Mouse (Mus musculus) liver, embryonic 15.5 days (tissue): ENCODE data around the gene Osbp2. TPM values are rescaled to one million over a fixed set of nuclear protein-coding genes. Genes with fewer than 3 reads are reported as not detected.

Source experiments
- ATAC-seq: fragments of 200-750 bp; cut with Nextera tagmentation; 2 replicates; pipeline ENCODE4 v1.8.0; 2017; ENCODE audit warnings: moderate number of reproducible peaks, mild to moderate bottlenecking, moderate library complexity; ENCODE audit not compliant: insufficient read depth
- H3K27ac ChIP-seq: fragments of 300-500 bp; sonication (generic); replicated peaks from 2 replicates; pipeline ENCODE4 v1.5.1; 2015; ENCODE audit warnings: mild to moderate bottlenecking, inconsistent platforms
- H3K27me3 ChIP-seq: fragments of 300-500 bp; sonication (generic); 2 replicates; pipeline ENCODE4 v1.6.1; 2015; ENCODE audit warnings: mild to moderate bottlenecking, inconsistent platforms
- H3K36me3 ChIP-seq: fragments of 300-500 bp; sonication (generic); replicated peaks from 2 replicates; pipeline ENCODE4 v1.6.1; 2015; ENCODE audit warnings: moderate library complexity, mild to moderate bottlenecking, inconsistent platforms
- H3K4me1 ChIP-seq: fragments of 300-500 bp; sonication (generic); replicated peaks from 2 replicates; pipeline ENCODE4 v1.6.1; 2015; ENCODE audit warnings: inconsistent platforms
- H3K4me2 ChIP-seq: fragments of 300-500 bp; sonication (generic); 2 replicates; pipeline ENCODE4 v1.6.1; 2015; ENCODE audit warnings: moderate library complexity, mild to moderate bottlenecking, inconsistent platforms
- H3K4me3 ChIP-seq: fragments of 300-500 bp; sonication (generic); replicated peaks from 2 replicates; pipeline ENCODE4 v1.5.1; 2015; ENCODE audit warnings: mild to moderate bottlenecking, inconsistent platforms
- H3K9ac ChIP-seq: fragments of 300-500 bp; sonication (generic); 2 replicates; pipeline ENCODE4 v1.6.1; 2015; ENCODE audit warnings: moderate library complexity, mild to moderate bottlenecking, inconsistent platforms
- H3K9me3 ChIP-seq: fragments of 300-500 bp; sonication (generic); replicated peaks from 2 replicates; pipeline ENCODE4 v1.6.1; 2016; ENCODE audit warnings: inconsistent platforms
- WGBS: fragments of 180-500 bp; shearing (Covaris S2); methylation state at CpG from one replicate; pipeline ENCODE4 v1.1.7; 2015; ENCODE audit warnings: mixed read lengths; ENCODE audit not compliant: insufficient replicate concordance; 5-methylcytosine and 5-hydroxymethylcytosine counted together
- polyA plus RNA-seq: library from polyadenylated mRNA; unstranded; fragments of >200 nt; fragmentation: Nextera tagmentation; extraction: Ambion mirVana; gene quantifications from 2 replicates; pipeline ENCODE4 v1.2.1, GENCODE M21; 2015

The Osbp2 gene
- polyA plus RNA-seq, 1 experiment from 2014 or later, result 0.09 TPM

DNA sequence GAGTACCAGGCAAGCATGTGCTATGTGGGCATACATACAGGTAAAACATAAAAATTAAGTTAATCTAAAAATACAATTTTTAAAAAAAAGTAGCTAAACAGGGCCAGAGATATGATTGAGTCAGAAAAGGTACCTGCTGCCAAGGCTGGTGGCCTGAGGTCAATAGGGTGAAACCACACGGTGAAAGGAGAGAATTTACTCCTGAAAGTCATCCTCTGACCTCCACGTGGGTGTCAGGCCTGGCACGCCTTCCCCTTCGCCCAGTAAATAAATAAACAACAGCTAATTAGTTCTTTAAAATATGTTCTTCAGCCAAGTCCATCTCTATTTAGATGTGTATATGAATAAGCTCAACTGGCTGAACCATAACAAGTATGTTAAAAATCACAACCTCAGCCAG is 3.3 kb downstream of the Osbp2 start:
- ATAC-seq, result no peak
- peaks cover 43% of the 10 kb centered on the region for H3K27me3 ChIP-seq
- no peaks in the 10 kb centered on the region for H3K9me3 ChIP-seq
- no peak overlapping the region for H3K9ac ChIP-seq
- no peak overlapping the region for H3K4me2 ChIP-seq
- WGBS, result 62% methylated on average over 4 of the region's 4 CpGs
- H3K27ac ChIP-seq, result no peak overlapping the region
- peaks cover 11% of the 10 kb centered on the region for H3K4me1 ChIP-seq
- H3K4me3 ChIP-seq, result no peak overlapping the region
- no peaks in the 10 kb centered on the region for H3K36me3 ChIP-seq

DNA sequence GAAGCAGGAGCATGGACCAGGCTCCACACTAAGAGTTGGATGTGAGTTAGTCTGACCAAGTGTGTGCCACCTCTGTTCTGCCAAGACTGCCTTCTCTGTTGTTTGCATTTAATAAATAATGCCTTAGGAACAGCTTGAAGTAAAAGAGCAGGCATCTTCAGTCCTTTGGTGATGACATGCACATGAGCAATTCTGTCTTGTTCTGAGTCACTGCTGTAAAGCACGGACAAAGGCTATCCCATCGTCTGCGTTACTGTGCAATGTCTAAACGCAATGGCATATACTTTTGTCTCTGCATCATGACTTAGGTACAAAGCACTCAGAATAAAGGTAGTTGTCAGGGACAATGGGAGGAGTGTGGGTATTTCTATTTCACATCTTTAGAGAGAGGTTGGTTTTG is 3.9 kb downstream of the Osbp2 start:
- no peak for ATAC-seq
- Histone ChIP-seq H3K36me3 (no peaks in the 10 kb centered on the region), H3K4me2 (no peak overlapping the region), H3K27ac (no peak overlapping the region), H3K4me1 (peaks cover 11% of the 10 kb centered on the region), H3K27me3 (peaks cover 38% of the 10 kb centered on the region), H3K9me3 (no peaks in the 10 kb centered on the region), H3K9ac (no peak overlapping the region), H3K4me3 (no peak overlapping the region)
- 85% methylated on average over 4 of the region's 4 CpGs for WGBS

DNA sequence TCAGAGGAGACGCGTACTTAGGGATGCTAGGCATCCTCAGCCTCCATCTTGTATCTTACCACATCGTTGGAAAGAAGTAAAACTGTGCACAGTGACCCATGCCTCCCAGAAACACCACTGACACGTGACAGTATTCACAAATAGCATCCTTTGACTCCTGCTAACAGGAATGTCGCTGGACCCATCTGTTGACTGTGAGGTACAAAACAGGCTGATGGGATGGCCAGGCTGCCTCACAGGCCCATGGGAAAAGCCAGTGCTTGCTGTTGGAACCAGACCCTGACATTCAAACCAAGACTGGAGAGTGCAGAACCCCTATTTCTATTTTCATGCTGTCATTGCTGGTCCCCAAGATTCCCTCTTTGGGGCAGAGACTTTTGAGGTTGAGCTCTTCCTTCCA is 5.8 kb downstream of the Osbp2 start:
- Histone ChIP-seq H3K4me3 (no peak overlapping the region), H3K4me1 (no peaks in the 10 kb centered on the region), H3K27ac (no peak overlapping the region), H3K27me3 (peaks cover 19% of the 10 kb centered on the region), H3K9me3 (no peaks in the 10 kb centered on the region), H3K9ac (no peak overlapping the region), H3K36me3 (no peaks in the 10 kb centered on the region), H3K4me2 (no peak overlapping the region)
- ATAC-seq, result no peak
- WGBS, result 59% methylated on average over 5 of the region's 5 CpGs

DNA sequence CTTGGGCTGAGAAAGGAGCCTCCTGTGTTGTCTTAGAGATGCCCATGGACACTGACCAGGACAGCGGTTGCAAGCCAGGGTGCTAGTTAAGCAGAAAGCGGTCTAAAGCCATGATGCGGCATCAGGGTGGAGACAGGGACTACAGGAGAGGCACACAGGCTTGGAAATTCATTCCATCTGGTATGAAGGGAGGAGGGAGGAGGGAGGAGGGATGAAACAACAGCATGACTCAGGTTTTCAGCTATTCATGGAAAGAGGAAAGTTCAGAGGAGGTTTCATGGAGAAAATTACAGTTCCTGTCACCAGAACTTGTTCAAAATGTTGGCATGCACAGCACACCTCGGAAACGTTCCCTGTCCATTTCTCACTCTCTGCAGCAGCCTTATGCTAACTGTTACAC is 7.9 kb downstream of the Osbp2 start:
- Histone ChIP-seq H3K4me3 (no peak overlapping the region), H3K9me3 (no peaks in the 10 kb centered on the region), H3K27me3 (no peaks in the 10 kb centered on the region), H3K36me3 (no peaks in the 10 kb centered on the region), H3K27ac (no peak overlapping the region), H3K4me1 (no peaks in the 10 kb centered on the region), H3K4me2 (no peak overlapping the region), H3K9ac (no peak overlapping the region)
- 67% methylated on average over 5 of the region's 5 CpGs for WGBS
- ATAC-seq, result no peak

DNA sequence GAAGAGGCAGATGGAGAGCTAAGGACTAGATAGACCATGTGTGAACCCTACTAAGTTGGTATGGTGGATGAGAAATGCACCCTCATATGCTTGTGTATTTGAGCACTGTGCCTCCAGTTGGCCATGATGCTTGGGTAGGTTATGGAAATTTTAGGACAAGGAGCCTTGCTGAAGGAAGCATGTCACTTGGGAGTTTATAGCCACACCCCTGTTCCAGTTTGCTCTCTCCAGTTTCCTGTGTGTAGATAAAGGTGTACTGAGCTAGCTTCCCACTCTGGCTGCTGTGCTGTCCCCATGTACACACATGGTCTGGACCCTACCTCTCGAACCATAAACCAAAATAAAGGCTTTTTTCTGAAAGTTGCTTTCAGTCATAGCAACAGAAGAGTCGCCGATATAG is 9.5 kb downstream of the Osbp2 start:
- H3K4me2 ChIP-seq, result no peak overlapping the region
- no peaks in the 10 kb centered on the region for H3K36me3 ChIP-seq
- H3K9me3 ChIP-seq, result no peaks in the 10 kb centered on the region
- H3K27me3 ChIP-seq, result no peaks in the 10 kb centered on the region
- no peak overlapping the region for H3K4me3 ChIP-seq
- H3K4me1 ChIP-seq, result no peaks in the 10 kb centered on the region
- 76% methylated on average over 3 of the region's 3 CpGs for WGBS
- H3K9ac ChIP-seq, result no peak overlapping the region
- H3K27ac ChIP-seq, result no peak overlapping the region
- no peak for ATAC-seq

DNA sequence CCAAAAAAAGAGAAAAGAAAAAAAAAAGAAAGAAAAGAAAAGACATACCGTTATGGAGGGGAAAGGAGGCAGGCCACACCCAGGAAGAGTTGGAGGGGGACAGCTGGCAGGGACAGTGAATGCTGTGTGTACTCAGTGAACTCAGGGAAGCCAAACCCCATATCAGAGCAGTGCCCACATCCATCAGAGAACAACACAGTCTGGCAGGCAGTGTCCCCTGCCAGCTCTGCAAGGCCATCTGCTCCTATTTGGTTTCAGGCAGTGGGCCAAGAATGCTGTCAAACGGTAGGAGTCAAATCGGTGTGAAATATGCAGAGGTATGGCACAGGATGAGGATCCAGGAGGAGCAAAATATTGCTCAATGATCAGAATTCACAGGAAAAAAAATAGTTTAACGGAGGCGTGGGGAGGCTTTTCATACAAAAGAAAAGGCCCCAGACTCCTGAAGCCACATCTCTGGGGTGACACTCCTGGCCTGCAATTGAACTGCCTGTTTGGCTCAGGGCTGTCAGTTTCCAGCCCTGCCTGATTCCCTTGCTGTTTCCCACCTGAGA is 10.1 kb downstream of the Osbp2 start:
- Histone ChIP-seq H3K4me2 (no peak overlapping the region), H3K9ac (no peak overlapping the region), H3K9me3 (no peaks in the 10 kb centered on the region), H3K4me3 (no peak overlapping the region), H3K27me3 (no peaks in the 10 kb centered on the region), H3K4me1 (no peaks in the 10 kb centered on the region), H3K36me3 (no peaks in the 10 kb centered on the region), H3K27ac (no peak overlapping the region)
- ATAC-seq, result no peak
- 68% methylated on average over 5 of the region's 5 CpGs for WGBS

DNA sequence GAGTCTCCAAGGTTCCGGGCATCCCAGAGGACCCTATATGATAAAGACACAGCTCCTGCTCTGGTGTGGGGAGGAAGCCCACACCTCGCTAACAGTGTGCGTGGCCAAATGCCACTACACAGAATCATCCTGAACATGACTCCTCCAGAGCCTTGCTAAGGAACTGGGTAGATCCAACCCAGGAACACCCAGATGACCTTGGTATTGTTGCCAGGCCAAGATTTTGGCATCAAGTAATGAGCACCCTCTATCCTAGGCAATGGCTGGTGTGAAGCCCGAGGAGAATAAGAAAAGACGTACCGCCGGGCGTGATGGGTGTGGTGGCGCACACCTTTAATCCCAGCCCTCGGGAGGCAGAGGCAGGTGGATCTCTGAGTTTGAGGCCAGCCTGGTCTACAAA is 10.7 kb downstream of the Osbp2 start:
- no peaks in the 10 kb centered on the region for H3K4me1 ChIP-seq
- no peak overlapping the region for H3K9ac ChIP-seq
- 76% methylated on average over 10 of the region's 10 CpGs for WGBS
- no peaks in the 10 kb centered on the region for H3K27me3 ChIP-seq
- H3K36me3 ChIP-seq, result no peaks in the 10 kb centered on the region
- no peak overlapping the region for H3K4me3 ChIP-seq
- no peak overlapping the region for H3K4me2 ChIP-seq
- H3K9me3 ChIP-seq, result no peaks in the 10 kb centered on the region
- no peak overlapping the region for H3K27ac ChIP-seq
- no peak for ATAC-seq

DNA sequence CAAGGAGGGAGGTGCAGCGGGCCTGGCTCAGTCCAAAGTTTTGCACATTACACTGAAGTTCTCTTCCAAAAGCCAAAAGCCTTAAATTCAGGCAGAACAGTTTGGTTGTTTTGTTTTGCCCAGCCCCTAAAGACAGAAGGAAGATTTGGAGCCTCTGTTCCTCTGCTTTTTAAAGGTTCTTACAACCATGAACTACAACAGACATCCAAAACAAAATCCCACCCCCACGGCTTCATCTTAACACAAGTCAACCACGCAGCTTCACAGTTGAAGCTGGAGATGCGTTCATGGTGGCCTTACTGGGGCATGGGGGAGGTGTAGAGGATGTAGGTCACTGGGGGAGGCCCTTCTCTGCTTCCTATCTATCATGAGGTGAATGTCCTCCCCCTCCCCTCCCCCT is 11.8 kb downstream of the Osbp2 start:
- 54% methylated on average over 4 of the region's 4 CpGs for WGBS

DNA sequence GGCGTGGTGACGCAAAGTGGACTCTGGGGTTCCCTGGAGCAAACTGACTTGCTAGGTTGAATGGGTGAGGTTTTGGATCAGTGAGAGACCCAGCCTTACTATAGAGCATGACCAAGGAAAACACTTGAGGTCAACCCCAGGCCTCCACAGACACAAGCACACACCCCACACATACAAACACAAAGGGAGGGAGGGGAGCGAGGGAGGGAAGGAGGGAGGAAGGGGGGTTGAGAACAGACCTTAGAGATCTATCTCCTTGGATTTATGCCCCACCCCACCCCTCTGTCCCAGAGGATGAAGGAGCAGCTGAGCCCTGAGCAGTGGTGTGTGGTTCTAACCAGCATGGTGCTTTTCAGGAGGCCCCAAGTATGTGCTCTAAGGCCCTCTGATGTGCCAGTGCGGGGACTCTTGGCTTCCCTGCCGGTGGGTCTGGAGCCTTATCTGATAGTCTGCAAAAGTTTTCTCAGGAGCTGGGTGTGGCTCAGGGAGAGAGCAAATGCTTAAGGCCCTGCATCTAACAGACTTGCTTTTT is 12.9 kb downstream of the Osbp2 start:
- H3K4me1 ChIP-seq, result no peaks in the 10 kb centered on the region
- no peaks in the 10 kb centered on the region for H3K27me3 ChIP-seq
- H3K36me3 ChIP-seq, result no peaks in the 10 kb centered on the region
- H3K4me3 ChIP-seq, result no peak overlapping the region
- H3K27ac ChIP-seq, result no peak overlapping the region
- no peak overlapping the region for H3K4me2 ChIP-seq
- no peak for ATAC-seq
- no peaks in the 10 kb centered on the region for H3K9me3 ChIP-seq
- 36% methylated on average over 5 of the region's 5 CpGs for WGBS
- no peak overlapping the region for H3K9ac ChIP-seq

More for the DNA sequence above, 11.8 kb downstream of the Osbp2 start:
- H3K9me3 ChIP-seq, result no peaks in the 10 kb centered on the region
- no peak for ATAC-seq
- H3K27ac ChIP-seq, result no peak overlapping the region
- H3K27me3 ChIP-seq, result no peaks in the 10 kb centered on the region
- H3K4me1 ChIP-seq, result no peaks in the 10 kb centered on the region
- H3K4me2 ChIP-seq, result no peak overlapping the region
- no peak overlapping the region for H3K9ac ChIP-seq
- H3K36me3 ChIP-seq, result no peaks in the 10 kb centered on the region
- H3K4me3 ChIP-seq, result no peak overlapping the region

DNA sequence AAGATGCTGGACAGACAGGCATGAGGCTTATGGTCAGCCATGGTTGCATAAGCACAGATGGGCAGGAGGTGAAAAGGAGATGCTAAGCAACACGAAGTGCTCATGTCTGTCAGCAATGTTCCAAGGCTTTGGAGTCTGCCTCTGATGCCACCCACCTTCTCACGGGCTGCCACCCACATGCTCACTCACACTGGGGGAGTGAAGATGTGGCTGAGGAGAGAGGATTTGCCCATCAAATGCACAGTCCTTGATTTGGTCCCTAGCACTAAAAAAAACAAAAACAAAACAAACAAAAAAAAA is 13.4 kb downstream of the Osbp2 start:
- Histone ChIP-seq H3K27ac (no peak overlapping the region), H3K4me1 (no peaks in the 10 kb centered on the region), H3K9ac (no peak overlapping the region), H3K4me3 (no peak overlapping the region), H3K4me2 (no peak overlapping the region), H3K9me3 (no peaks in the 10 kb centered on the region), H3K36me3 (no peaks in the 10 kb centered on the region), H3K27me3 (no peaks in the 10 kb centered on the region)
- no peak for ATAC-seq
- WGBS, result 70% methylated on average over 2 of the region's 2 CpGs

DNA sequence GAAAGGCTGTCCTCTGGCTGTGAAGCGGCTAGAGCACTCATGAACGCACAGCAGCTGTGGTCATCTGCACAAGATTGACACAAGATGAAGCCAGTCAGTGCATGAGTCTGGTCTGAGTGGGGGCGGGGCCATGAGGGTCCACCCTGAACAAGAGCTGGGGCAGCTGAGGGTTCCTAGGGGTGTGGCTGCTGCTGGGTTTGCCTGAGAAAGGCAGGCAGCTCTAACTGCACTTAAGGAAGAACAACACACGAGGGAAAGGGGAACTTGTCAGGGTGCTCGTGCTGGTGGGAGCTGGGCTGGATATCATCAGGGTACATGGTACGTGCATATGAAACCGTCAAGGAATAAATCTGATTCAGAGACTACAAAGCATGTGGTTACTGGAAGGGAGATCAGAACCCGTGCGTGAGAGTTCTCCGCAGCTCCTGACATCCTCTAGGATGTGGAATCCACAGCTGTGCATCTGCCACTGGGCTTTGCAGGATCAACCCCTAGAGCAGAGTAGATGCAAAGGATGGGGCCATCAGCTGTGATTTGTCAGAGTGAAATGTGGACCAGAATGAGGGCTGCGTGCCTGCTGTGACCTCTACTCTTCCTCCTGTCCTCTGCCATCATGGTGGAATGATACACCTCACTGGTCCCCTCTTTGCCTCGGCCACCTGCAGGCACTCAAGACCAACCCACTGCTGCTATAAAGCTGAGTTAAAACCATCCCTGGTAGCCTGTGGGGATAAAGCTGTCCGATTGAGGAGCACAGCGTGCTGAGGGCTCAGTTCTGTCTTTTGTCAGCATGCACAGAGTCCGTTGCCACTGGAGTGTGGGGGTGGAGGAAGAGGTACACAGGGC is 14.0 kb downstream of the Osbp2 start:
- 49% methylated on average over 15 of the region's 15 CpGs for WGBS
- Histone ChIP-seq H3K27me3 (no peaks in the 10 kb centered on the region), H3K4me1 (no peaks in the 10 kb centered on the region), H3K36me3 (no peaks in the 10 kb centered on the region), H3K9me3 (no peaks in the 10 kb centered on the region), H3K4me2 (no peak overlapping the region), H3K27ac (no peak overlapping the region), H3K4me3 (no peak overlapping the region), H3K9ac (no peak overlapping the region)
- no peak for ATAC-seq

DNA sequence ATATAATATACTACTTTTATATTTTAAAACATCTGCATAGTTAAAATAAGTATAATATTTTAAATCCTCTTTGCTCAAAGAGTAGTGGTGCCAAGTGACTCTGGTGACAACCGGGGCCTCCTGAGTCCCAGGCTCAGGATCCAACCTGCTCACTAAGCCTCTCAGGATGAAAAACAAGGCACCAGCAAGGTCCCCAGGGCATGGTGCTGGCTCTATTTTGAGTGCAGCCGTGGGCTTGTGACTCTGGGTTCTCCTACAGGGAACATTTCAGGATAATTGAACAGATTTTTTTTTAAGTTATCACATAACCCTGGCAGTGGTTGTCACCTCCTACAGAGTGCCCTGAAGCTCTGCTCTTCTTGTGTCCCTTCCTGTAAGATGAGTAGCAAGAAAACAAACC is 17.4 kb downstream of the Osbp2 start:
- H3K27me3 ChIP-seq, result no peaks in the 10 kb centered on the region
- H3K4me2 ChIP-seq, result no peak overlapping the region
- no peaks in the 10 kb centered on the region for H3K36me3 ChIP-seq
- 59% methylated on average over 2 of the region's 2 CpGs for WGBS
- ATAC-seq, result no peak
- no peak overlapping the region for H3K4me3 ChIP-seq
- no peaks in the 10 kb centered on the region for H3K4me1 ChIP-seq
- no peak overlapping the region for H3K27ac ChIP-seq
- no peak overlapping the region for H3K9ac ChIP-seq
- H3K9me3 ChIP-seq, result no peaks in the 10 kb centered on the region
